Mouse (Mus musculus) heart, embryonic 11.5 days (tissue): ENCODE results near the gene Poln. TPM values are rescaled to one million over a fixed set of nuclear protein-coding genes. Genes with fewer than 3 reads are reported as not detected.

Experiments used
- ATAC-seq: fragments of 200-750 bp; cut with Nextera tagmentation; replicated peaks from 2 replicates; pipeline ENCODE4 v1.8.0; 2017; ENCODE audit warnings: moderate library complexity; ENCODE audit not compliant: insufficient number of reproducible peaks, low FRiP score, low TSS enrichment
- H3K27ac ChIP-seq: fragments of 300-500 bp; sonication (generic); 2 replicates; pipeline ENCODE4 v1.5.1; 2014; ENCODE audit warnings: mild to moderate bottlenecking, low read depth, low read length
- H3K27me3 ChIP-seq: fragments of 300-500 bp; sonication (generic); 2 replicates; pipeline ENCODE4 v1.6.1; 2014; ENCODE audit warnings: mild to moderate bottlenecking, low read length, mixed read lengths; ENCODE audit not compliant: control insufficient read depth, insufficient read depth
- H3K36me3 ChIP-seq: fragments of 300-500 bp; sonication (generic); 2 replicates; pipeline ENCODE4 v1.6.1; 2014; ENCODE audit warnings: mild to moderate bottlenecking, low read length, moderate library complexity, mixed read lengths; ENCODE audit not compliant: control insufficient read depth, insufficient read depth
- H3K4me1 ChIP-seq: fragments of 300-500 bp; sonication (generic); 2 replicates; pipeline ENCODE4 v1.6.1; 2014; ENCODE audit warnings: low read length; ENCODE audit not compliant: control insufficient read depth, insufficient read depth
- H3K4me2 ChIP-seq: fragments of 300-500 bp; sonication (generic); 2 replicates; pipeline ENCODE4 v1.6.1; 2014; ENCODE audit warnings: mild to moderate bottlenecking, moderate library complexity
- H3K4me3 ChIP-seq: fragments of 300-500 bp; sonication (generic); 2 replicates; pipeline ENCODE4 v1.5.1; 2014; ENCODE audit warnings: low read depth, low read length
- H3K9ac ChIP-seq: fragments of 300-500 bp; sonication (generic); 2 replicates; pipeline ENCODE4 v1.6.1; 2014; ENCODE audit warnings: mild to moderate bottlenecking, low read depth, low read length, moderate library complexity
- H3K9me3 ChIP-seq: fragments of 300-500 bp; sonication (generic); replicated peaks from 2 replicates; pipeline ENCODE4 v1.6.1; 2016; ENCODE audit warnings: low read length; ENCODE audit not compliant: control insufficient read depth
- WGBS: fragments of 180-500 bp; shearing (Covaris S2); extraction: QIAGEN DNeasy Blood & Tissue Kit; methylation state at CpG from one replicate; pipeline ENCODE4 v1.1.7; 2014; ENCODE audit not compliant: insufficient replicate concordance; 5-methylcytosine and 5-hydroxymethylcytosine counted together
- polyA plus RNA-seq: library from polyadenylated mRNA; unstranded; fragments of >200 nt; fragmentation: Nextera tagmentation; extraction: Ambion mirVana; gene quantifications from 2 replicates; pipeline ENCODE4 v1.2.1, GENCODE M21; 2014

The Poln gene
- 0.38 and 0.52 TPM in 2 replicates for polyA plus RNA-seq

- peak within 1 kb of the TSS; percentile 87 for H3K4me3 ChIP-seq
- H3K9me3 ChIP-seq: no peaks in the 10 kb centered on the region
- peak within 1 kb of the TSS; percentile 72 for H3K4me2 ChIP-seq
- H3K27me3 ChIP-seq: no peaks in the 10 kb centered on the region
- peak; percentile 98 for ATAC-seq
- peak within 1 kb of the TSS; percentile 92 for H3K9ac ChIP-seq
- peaks cover 3% of the 10 kb centered on the region for H3K36me3 ChIP-seq
- WGBS: under 1% methylated on average over 57 of the region's 57 CpGs
- peak within 1 kb of the TSS; percentile 87 for H3K27ac ChIP-seq
- H3K4me1 ChIP-seq: no peaks in the 10 kb centered on the region
These were observed at the start of gene Poln, which contains the start of gene Haus3 for GRCm38 (mm10) chr5:34168950-34169891. Gene Poln, minus strand, starts transcription at chr5:34169448. Gene Haus3, minus strand, starts transcription at chr5:34169527.

GRCm38 (mm10) chr5:34218672-34219071 is 49.4 kb upstream of the Poln start:
- ATAC-seq: no peak
- Histone ChIP-seq H3K9me3 (no peaks in the 10 kb centered on the region), H3K36me3 (no peaks in the 10 kb centered on the region), H3K27me3 (peaks cover 10% of the 10 kb centered on the region), H3K4me2 (no peak overlapping the region), H3K4me3 (no peak overlapping the region), H3K9ac (no peak overlapping the region), H3K27ac (no peak overlapping the region), H3K4me1 (peaks cover 21% of the 10 kb centered on the region)
- WGBS: 57% methylated on average over 5 of the region's 5 CpGs

- Histone ChIP-seq H3K9ac (no peak overlapping the region), H3K9me3 (no peaks in the 10 kb centered on the region), H3K4me2 (peak overlapping the region; percentile 32; the same call in 1 of the 2 replicates), H3K36me3 (no peaks in the 10 kb centered on the region), H3K27ac (no peak overlapping the region), H3K4me3 (no peak overlapping the region), H3K4me1 (peaks cover 21% of the 10 kb centered on the region), H3K27me3 (peaks cover 10% of the 10 kb centered on the region)
- ATAC-seq: peak; percentile 57
- WGBS: 19% methylated on average over 9 of the region's 9 CpGs
These were observed 48.5 kb upstream of the Poln start for GRCm38 (mm10) chr5:34217756-34218155.

- Histone ChIP-seq H3K27ac (no peak overlapping the region), H3K4me3 (no peak overlapping the region), H3K36me3 (no peaks in the 10 kb centered on the region), H3K9me3 (no peaks in the 10 kb centered on the region), H3K4me2 (no peak overlapping the region), H3K9ac (no peak overlapping the region), H3K4me1 (peaks cover 21% of the 10 kb centered on the region), H3K27me3 (peaks cover 14% of the 10 kb centered on the region)
- ATAC-seq: no peak
- 83% methylated on average over 7 of the region's 7 CpGs for WGBS
These were observed 46.8 kb upstream of the Poln start for GRCm38 (mm10) chr5:34216025-34216424.

- Histone ChIP-seq H3K9me3 (no peaks in the 10 kb centered on the region), H3K4me1 (peaks cover 18% of the 10 kb centered on the region), H3K4me3 (no peak overlapping the region), H3K36me3 (no peaks in the 10 kb centered on the region), H3K4me2 (no peak overlapping the region), H3K9ac (no peak overlapping the region), H3K27me3 (peaks cover 10% of the 10 kb centered on the region), H3K27ac (no peak overlapping the region)
- 51% methylated on average over 8 of the region's 8 CpGs for WGBS
- ATAC-seq: no peak
These were observed 44.4 kb upstream of the Poln start for GRCm38 (mm10) chr5:34213659-34214058.

- no peak overlapping the region for H3K9ac ChIP-seq
- WGBS: 14% methylated on average over 1 of the region's 1 CpGs
These were observed 41.0 kb upstream of the Poln start for GRCm38 (mm10) chr5:34210279-34210678.

GRCm38 (mm10) chr5:34207503-34207902 is 38.3 kb upstream of the Poln start:
- no peak for ATAC-seq
- no peak overlapping the region for H3K4me2 ChIP-seq
- 54% methylated on average over 3 of the region's 3 CpGs for whole genome bisulfite sequencing
- H3K9ac ChIP-seq: no peak overlapping the region
- 0 out of 2 replicates have a peak, but pooled peaks cover 4% of the 10 kb centered on the region for H3K27me3 ChIP-seq
- H3K9me3 ChIP-seq: no peaks in the 10 kb centered on the region
- peaks cover 9% of the 10 kb centered on the region for H3K4me1 ChIP-seq
- no peak overlapping the region for H3K4me3 ChIP-seq
- H3K36me3 ChIP-seq: no peaks in the 10 kb centered on the region
- no peak overlapping the region for H3K27ac ChIP-seq

More at GRCm38 (mm10) chr5:34210279-34210678, 41.0 kb upstream of the Poln start:
- Histone ChIP-seq H3K27ac (no peak overlapping the region), H3K4me2 (no peak overlapping the region), H3K4me3 (no peak overlapping the region), H3K36me3 (no peaks in the 10 kb centered on the region), H3K27me3 (peaks cover 8% of the 10 kb centered on the region), H3K9me3 (no peaks in the 10 kb centered on the region), H3K4me1 (peaks cover 9% of the 10 kb centered on the region)
- no peak for ATAC-seq

- ATAC-seq: no peak
- H3K27ac ChIP-seq: no peak overlapping the region
- 18% methylated on average over 2 of the region's 2 CpGs for WGBS
- H3K9ac ChIP-seq: no peak overlapping the region
- H3K4me2 ChIP-seq: no peak overlapping the region
- H3K4me1 ChIP-seq: peaks cover 16% of the 10 kb centered on the region
- H3K36me3 ChIP-seq: no peaks in the 10 kb centered on the region
- no peaks in the 10 kb centered on the region for H3K9me3 ChIP-seq
- no peaks in the 10 kb centered on the region for H3K27me3 ChIP-seq
- H3K4me3 ChIP-seq: no peak overlapping the region
These were observed 36.5 kb upstream of the Poln start for GRCm38 (mm10) chr5:34205788-34206187.
